Mouse (Mus musculus): ENCODE data around the gene Gcsh.

Gene Gcsh

DNA sequence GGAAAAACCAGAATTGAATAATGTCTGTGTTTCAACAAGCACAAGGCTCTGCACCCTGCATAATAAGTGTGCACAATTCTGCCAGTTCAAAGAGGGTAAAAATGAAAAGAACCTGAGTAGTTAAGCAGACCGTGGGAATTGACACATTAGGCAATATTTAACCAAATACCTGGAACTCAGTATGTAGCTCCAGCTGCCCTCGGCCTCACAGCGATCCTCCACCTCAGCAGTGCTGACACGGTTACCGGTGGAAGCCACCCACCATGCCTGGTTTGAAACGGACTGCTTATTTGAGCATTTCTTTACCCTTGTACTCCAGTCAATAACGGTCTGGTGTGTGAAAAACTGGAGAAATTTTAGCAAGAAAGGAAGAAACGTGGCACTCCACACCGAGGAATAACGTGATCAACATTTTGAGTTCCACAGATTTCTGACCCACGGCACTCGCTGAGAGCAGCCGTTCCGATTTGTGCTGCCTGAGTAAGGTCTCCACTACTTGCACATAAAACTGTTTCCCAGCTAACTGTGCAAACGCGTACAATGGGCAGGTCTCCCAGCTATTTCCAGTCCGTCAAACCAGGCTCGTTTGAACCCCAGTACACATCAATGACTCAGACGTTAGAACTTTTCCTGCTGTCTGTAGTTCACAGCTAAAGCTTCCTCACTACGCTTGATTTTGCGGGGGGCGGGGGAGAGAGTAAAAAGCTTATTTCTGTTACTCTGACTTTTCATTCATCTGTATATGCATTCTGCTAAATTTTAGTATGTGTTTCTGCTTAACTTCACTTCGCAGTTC, 963 bp downstream of the Gcsh start:
- no peak for TF ChIP-seq NANOG (IDR thresholded peaks at IDR 0.05; ENCODE audit: borderline replicate concordance, low read length)
- peaks cover 51% of the 10 kb centered on the region for H3K4me1 ChIP-seq (replicated peaks; ENCODE audit: low read depth, low read length)
- H3K9me3 ChIP-seq (ENCODE audit: low read length): no peaks in the 10 kb centered on the region
- H3K27me3 ChIP-seq (ENCODE audit: insufficient read depth, low read length): no peaks in the 10 kb centered on the region
- H3K36me3 ChIP-seq (ENCODE audit: insufficient read depth, low read length): peaks cover 48% of the 10 kb centered on the region
- peak overlapping the region; percentile 96 for H3K4me3 ChIP-seq (replicated peaks; ENCODE audit: low read length)

DNA sequence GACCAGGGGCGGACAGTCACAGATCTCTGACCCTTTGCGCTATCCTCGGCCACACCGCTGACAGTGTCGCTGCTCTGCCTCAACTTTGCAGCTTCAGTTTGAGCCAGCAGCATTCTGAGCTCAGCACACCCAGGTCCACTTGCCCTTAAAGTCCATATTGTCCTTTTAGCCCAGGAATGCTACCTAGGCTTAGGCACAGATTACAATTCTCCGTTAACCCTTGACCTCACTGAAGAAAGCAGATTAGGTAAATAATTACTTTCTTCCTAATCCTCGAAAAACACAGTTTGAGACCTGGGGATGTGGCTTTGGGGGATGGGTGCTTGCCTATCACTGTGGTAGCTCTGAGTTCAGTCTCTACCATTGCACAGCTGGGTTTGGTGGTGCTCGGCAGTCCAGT, 2.1 kb downstream of the Gcsh start:
- TF ChIP-seq POU5F1 (IDR thresholded peaks at IDR 0.05; ENCODE audit: borderline replicate concordance, low read length) (no peak), CTCF (conservative IDR thresholded peaks at IDR 0.05; ENCODE audit: low read length) (no peak), NANOG (IDR thresholded peaks at IDR 0.05; ENCODE audit: borderline replicate concordance, low read length) (no peak)
- peaks cover 60% of the 10 kb centered on the region for H3K36me3 ChIP-seq (ENCODE audit: insufficient read depth, low read length)
- no peak overlapping the region for H3K4me3 ChIP-seq (replicated peaks; ENCODE audit: low read length)
- no peaks in the 10 kb centered on the region for H3K9me3 ChIP-seq (ENCODE audit: low read length)
- H3K4me1 ChIP-seq (replicated peaks; ENCODE audit: low read depth, low read length): peaks cover 51% of the 10 kb centered on the region
- H3K27me3 ChIP-seq (ENCODE audit: insufficient read depth, low read length): no peaks in the 10 kb centered on the region

GRCm38 (mm10) chr8:116989842-116990241, 3.5 kb downstream of the Gcsh start:
- Histone ChIP-seq H3K9me3 (ENCODE audit: low read length) (no peaks in the 10 kb centered on the region), H3K27me3 (ENCODE audit: insufficient read depth, low read length) (no peaks in the 10 kb centered on the region), H3K4me1 (replicated peaks; ENCODE audit: low read depth, low read length) (peaks cover 49% of the 10 kb centered on the region), H3K36me3 (ENCODE audit: insufficient read depth, low read length) (peaks cover 74% of the 10 kb centered on the region), H3K4me3 (replicated peaks; ENCODE audit: low read length) (no peak overlapping the region)
- TF ChIP-seq NANOG (IDR thresholded peaks at IDR 0.05; ENCODE audit: borderline replicate concordance, low read length): no peak
- TF ChIP-seq CTCF (conservative IDR thresholded peaks at IDR 0.05; ENCODE audit: low read length): peak; percentile 63

DNA sequence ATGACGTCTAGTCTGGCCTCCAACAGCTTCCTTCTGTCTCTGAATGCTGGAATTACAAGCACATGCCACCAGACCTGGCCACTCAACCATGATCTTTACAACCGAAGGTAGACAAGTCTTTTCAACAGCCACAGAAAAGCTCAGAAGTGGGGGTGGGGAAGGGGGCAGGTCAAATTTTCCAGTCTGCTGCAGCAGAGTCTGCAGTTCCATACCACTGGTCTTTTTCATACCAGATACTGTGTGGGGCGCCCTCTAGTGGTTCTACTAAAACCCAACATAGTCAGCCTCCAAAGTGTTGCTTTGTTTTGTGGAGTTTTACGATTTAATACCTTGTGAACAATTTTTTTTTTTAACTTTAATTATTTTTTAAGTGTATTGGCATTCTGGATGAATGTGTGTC, 13.2 kb downstream of the Gcsh start:
- Histone ChIP-seq H3K4me3 (replicated peaks; ENCODE audit: low read length) (no peak overlapping the region), H3K36me3 (ENCODE audit: insufficient read depth, low read length) (peaks cover 39% of the 10 kb centered on the region), H3K27me3 (ENCODE audit: insufficient read depth, low read length) (no peaks in the 10 kb centered on the region), H3K4me1 (replicated peaks; ENCODE audit: low read depth, low read length) (peaks cover 49% of the 10 kb centered on the region), H3K9me3 (ENCODE audit: low read length) (no peaks in the 10 kb centered on the region)
- TF ChIP-seq CTCF (conservative IDR thresholded peaks at IDR 0.05; ENCODE audit: low read length): peak; percentile 85
- TF ChIP-seq NANOG (IDR thresholded peaks at IDR 0.05; ENCODE audit: borderline replicate concordance, low read length): no peak

- H3K9me3 ChIP-seq (ENCODE audit: low read length): no peaks in the 10 kb centered on the region
- H3K27me3 ChIP-seq (ENCODE audit: insufficient read depth, low read length): no peaks in the 10 kb centered on the region
- TF ChIP-seq POU5F1 (IDR thresholded peaks at IDR 0.05; ENCODE audit: borderline replicate concordance, low read length) (no peak), NANOG (IDR thresholded peaks at IDR 0.05; ENCODE audit: borderline replicate concordance, low read length) (no peak), CTCF (conservative IDR thresholded peaks at IDR 0.05; ENCODE audit: low read length) (no peak)
- H3K4me1 ChIP-seq (replicated peaks; ENCODE audit: low read depth, low read length): peaks cover 54% of the 10 kb centered on the region
- H3K36me3 ChIP-seq (ENCODE audit: insufficient read depth, low read length): peaks cover 25% of the 10 kb centered on the region
- peak within 1 kb of the TSS; percentile 98 for H3K4me3 ChIP-seq (replicated peaks; ENCODE audit: low read length)
Observed at GRCm38 (mm10) chr8:116978631-116979256, 14.6 kb downstream of the Gcsh start, which contains the start of gene 1700030J22Rik. TSS of gene 1700030J22Rik (minus strand) at chr8:116978959.

DNA sequence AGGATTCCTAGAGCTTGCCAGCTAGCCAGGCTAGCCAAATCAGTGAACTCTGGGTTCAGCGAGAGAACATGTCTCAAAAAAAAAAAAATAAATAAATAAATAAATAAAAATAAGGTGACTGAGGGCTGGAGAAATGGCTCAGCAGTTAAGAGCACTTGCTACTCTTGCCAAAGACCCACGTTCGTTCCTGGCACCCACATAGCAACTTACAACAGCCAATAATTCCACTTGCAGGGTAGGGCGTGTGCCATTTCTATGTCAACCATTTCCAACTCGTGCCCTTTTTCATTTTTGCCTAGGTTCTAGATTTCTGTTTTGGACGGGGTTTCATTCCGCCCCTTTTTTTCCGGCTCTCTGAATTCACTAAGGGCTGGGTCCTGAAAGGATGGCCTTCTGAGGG, 15.3 kb downstream of the Gcsh start:
- Histone ChIP-seq H3K27me3 (ENCODE audit: insufficient read depth, low read length) (no peaks in the 10 kb centered on the region), H3K36me3 (ENCODE audit: insufficient read depth, low read length) (peaks cover 18% of the 10 kb centered on the region), H3K4me3 (replicated peaks; ENCODE audit: low read length) (peak overlapping the region; percentile 98), H3K9me3 (ENCODE audit: low read length) (no peaks in the 10 kb centered on the region), H3K4me1 (replicated peaks; ENCODE audit: low read depth, low read length) (peaks cover 57% of the 10 kb centered on the region)
- no peak for TF ChIP-seq NANOG (IDR thresholded peaks at IDR 0.05; ENCODE audit: borderline replicate concordance, low read length)
- TF ChIP-seq CTCF (conservative IDR thresholded peaks at IDR 0.05; ENCODE audit: low read length): no peak
- TF ChIP-seq POU5F1 (IDR thresholded peaks at IDR 0.05; ENCODE audit: borderline replicate concordance, low read length): no peak

GRCm38 (mm10) chr8:116975606-116976005, 17.7 kb downstream of the Gcsh start:
- Histone ChIP-seq H3K4me3 (replicated peaks; ENCODE audit: low read length) (peak overlapping the region; percentile 54), H3K9me3 (ENCODE audit: low read length) (no peaks in the 10 kb centered on the region), H3K27me3 (ENCODE audit: insufficient read depth, low read length) (no peaks in the 10 kb centered on the region), H3K36me3 (ENCODE audit: insufficient read depth, low read length) (no peaks in the 10 kb centered on the region), H3K4me1 (replicated peaks; ENCODE audit: low read depth, low read length) (peaks cover 74% of the 10 kb centered on the region)
- TF ChIP-seq CTCF (conservative IDR thresholded peaks at IDR 0.05; ENCODE audit: low read length): no peak
- no peak for TF ChIP-seq POU5F1 (IDR thresholded peaks at IDR 0.05; ENCODE audit: borderline replicate concordance, low read length)
- TF ChIP-seq NANOG (IDR thresholded peaks at IDR 0.05; ENCODE audit: borderline replicate concordance, low read length): no peak

DNA sequence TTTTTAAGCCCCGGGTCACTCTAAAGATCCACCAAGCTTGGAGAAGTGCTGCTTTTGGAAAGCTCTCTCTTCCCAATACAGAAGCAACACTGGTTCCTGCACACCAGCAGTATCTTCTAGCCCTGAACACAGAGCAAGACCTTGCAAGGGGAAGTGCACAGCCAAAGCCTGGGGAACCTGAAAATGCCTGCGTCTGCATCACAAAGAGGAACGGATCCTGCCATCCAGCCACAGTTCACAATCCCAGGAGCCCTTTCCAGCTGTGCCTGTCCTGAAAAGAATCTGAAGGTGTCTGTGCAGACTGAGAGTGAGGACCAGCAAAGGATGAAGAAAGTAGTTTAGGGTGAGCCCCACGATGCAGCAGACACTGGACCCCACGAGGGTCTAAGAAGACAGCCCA, 18.3 kb downstream of the Gcsh start:
- Histone ChIP-seq H3K27me3 (ENCODE audit: insufficient read depth, low read length) (no peaks in the 10 kb centered on the region), H3K36me3 (ENCODE audit: insufficient read depth, low read length) (no peaks in the 10 kb centered on the region), H3K9me3 (ENCODE audit: low read length) (no peaks in the 10 kb centered on the region), H3K4me3 (replicated peaks; ENCODE audit: low read length) (peak overlapping the region; percentile 54), H3K4me1 (replicated peaks; ENCODE audit: low read depth, low read length) (peaks cover 78% of the 10 kb centered on the region)
- TF ChIP-seq NANOG (IDR thresholded peaks at IDR 0.05; ENCODE audit: borderline replicate concordance, low read length): peak; percentile 21; the same call in 1 of the 2 replicates
- TF ChIP-seq POU5F1 (IDR thresholded peaks at IDR 0.05; ENCODE audit: borderline replicate concordance, low read length): peak; percentile 86; the same call in 1 of the 2 replicates
- no peak for TF ChIP-seq CTCF (conservative IDR thresholded peaks at IDR 0.05; ENCODE audit: low read length)

Data from E14TG2a.4 (cell line).